Mouse (Mus musculus): ENCODE results near the gene Speer4f2. TPM values are rescaled to one million over a fixed set of nuclear protein-coding genes. Genes with fewer than 3 reads are reported as not detected.

The Speer4f2 gene
- polyA plus RNA-seq, 1 experiment from 2014 or later, result not detected

Other genes with a start within 250 kb of the Speer4f2 start
- not detected in 2 replicates for gene Speer4f1, start 102.9 kb downstream of the Speer4f2 start, polyA plus RNA-seq (2015; fragmentation: Nextera tagmentation; extraction: Ambion mirVana)
- gene Sema3c, start 201.1 kb downstream of the Speer4f2 start, polyA plus RNA-seq (2015; fragmentation: Nextera tagmentation; extraction: Ambion mirVana), result 70.3 and 75.0 TPM in 2 replicates

Data from stomach, embryonic 16.5 days (tissue).